Mouse (Mus musculus): ENCODE measurements around the gene Lyl1. TPM values are rescaled to one million over a fixed set of nuclear protein-coding genes. Genes with fewer than 3 reads are reported as not detected.

Lyl1 gene
- total RNA-seq, 1 experiment from 2014 or later = 59.7 TPM

- peak; percentile 35; the same call in 1 of the 2 replicates for ATAC-seq (ENCODE audit: extremely low read depth, insufficient number of reproducible peaks, low FRiP score, poor library complexity, severe bottlenecking)
These were observed 1.4 kb upstream of the Lyl1 start for GRCm38 (mm10) chr8:84699861-84700322.

GRCm38 (mm10) chr8:84700526-84700925 lies 731 bp upstream of the Lyl1 start:
- no peak for ATAC-seq (ENCODE audit: extremely low read depth, insufficient number of reproducible peaks, low FRiP score, poor library complexity, severe bottlenecking)

GRCm38 (mm10) chr8:84702561-84702960 lies 1.3 kb downstream of the Lyl1 start:
- ATAC-seq (ENCODE audit: extremely low read depth, insufficient number of reproducible peaks, low FRiP score, poor library complexity, severe bottlenecking) = no peak

GRCm38 (mm10) chr8:84702963-84703465 lies 1.8 kb downstream of the Lyl1 start:
- no peak for ATAC-seq (ENCODE audit: extremely low read depth, insufficient number of reproducible peaks, low FRiP score, poor library complexity, severe bottlenecking)

- ATAC-seq (ENCODE audit: extremely low read depth, insufficient number of reproducible peaks, low FRiP score, poor library complexity, severe bottlenecking) = no peak
These were observed 2.4 kb downstream of the Lyl1 start for GRCm38 (mm10) chr8:84703466-84704249.

GRCm38 (mm10) chr8:84704356-84704755 lies 3.1 kb downstream of the Lyl1 start:
- ATAC-seq (ENCODE audit: extremely low read depth, insufficient number of reproducible peaks, low FRiP score, poor library complexity, severe bottlenecking) = no peak

GRCm38 (mm10) chr8:84704867-84705831 lies 3.9 kb downstream of the Lyl1 start:
- ATAC-seq (ENCODE audit: extremely low read depth, insufficient number of reproducible peaks, low FRiP score, poor library complexity, severe bottlenecking) = no peak

- ATAC-seq (ENCODE audit: extremely low read depth, insufficient number of reproducible peaks, low FRiP score, poor library complexity, severe bottlenecking) = no peak
These were observed 4.7 kb downstream of the Lyl1 start for GRCm38 (mm10) chr8:84705960-84706359.

- no peak for ATAC-seq (ENCODE audit: extremely low read depth, insufficient number of reproducible peaks, low FRiP score, poor library complexity, severe bottlenecking)
These were observed 5.5 kb downstream of the Lyl1 start for GRCm38 (mm10) chr8:84706610-84707266.

GRCm38 (mm10) chr8:84707267-84707883 lies 6.1 kb downstream of the Lyl1 start:
- ATAC-seq (ENCODE audit: extremely low read depth, insufficient number of reproducible peaks, low FRiP score, poor library complexity, severe bottlenecking) = peak; percentile 43

GRCm38 (mm10) chr8:84708071-84708541 lies 6.8 kb downstream of the Lyl1 start:
- ATAC-seq (ENCODE audit: extremely low read depth, insufficient number of reproducible peaks, low FRiP score, poor library complexity, severe bottlenecking) = no peak

- peak; percentile 66 for ATAC-seq (ENCODE audit: extremely low read depth, insufficient number of reproducible peaks, low FRiP score, poor library complexity, severe bottlenecking)
These were observed 7.7 kb downstream of the Lyl1 start for GRCm38 (mm10) chr8:84708774-84709475.

GRCm38 (mm10) chr8:84709931-84710330 lies 8.7 kb downstream of the Lyl1 start:
- no peak for ATAC-seq (ENCODE audit: extremely low read depth, insufficient number of reproducible peaks, low FRiP score, poor library complexity, severe bottlenecking)

GRCm38 (mm10) chr8:84711312-84711711 lies 10.1 kb downstream of the Lyl1 start:
- no peak for ATAC-seq (ENCODE audit: extremely low read depth, insufficient number of reproducible peaks, low FRiP score, poor library complexity, severe bottlenecking)

- ATAC-seq (ENCODE audit: extremely low read depth, insufficient number of reproducible peaks, low FRiP score, poor library complexity, severe bottlenecking) = no peak
These were observed 10.9 kb downstream of the Lyl1 start for GRCm38 (mm10) chr8:84711933-84712758.

- no peak for ATAC-seq (ENCODE audit: extremely low read depth, insufficient number of reproducible peaks, low FRiP score, poor library complexity, severe bottlenecking)
These were observed 11.5 kb downstream of the Lyl1 start for GRCm38 (mm10) chr8:84712759-84713120.

- ATAC-seq (ENCODE audit: extremely low read depth, insufficient number of reproducible peaks, low FRiP score, poor library complexity, severe bottlenecking) = no peak
These were observed 12.1 kb downstream of the Lyl1 start for GRCm38 (mm10) chr8:84713381-84713780.

Data from neutrophil, adult 5-6 weeks (primary cell).